Mouse (Mus musculus) retina, adult 2 months (tissue): ENCODE results near the gene Slc45a2.
"Not testable (repeated sequence)": the region's sequence is repeated elsewhere in the genome, so short reads cannot be mapped to it uniquely, and the experiment has no call there.

Source experiments
- DNase-seq: peaks from one replicate; pipeline ENCODE4 v3.0.0-alpha.2; 2012; ENCODE audit warnings: low read depth, low spot score

Slc45a2 gene

DNA sequence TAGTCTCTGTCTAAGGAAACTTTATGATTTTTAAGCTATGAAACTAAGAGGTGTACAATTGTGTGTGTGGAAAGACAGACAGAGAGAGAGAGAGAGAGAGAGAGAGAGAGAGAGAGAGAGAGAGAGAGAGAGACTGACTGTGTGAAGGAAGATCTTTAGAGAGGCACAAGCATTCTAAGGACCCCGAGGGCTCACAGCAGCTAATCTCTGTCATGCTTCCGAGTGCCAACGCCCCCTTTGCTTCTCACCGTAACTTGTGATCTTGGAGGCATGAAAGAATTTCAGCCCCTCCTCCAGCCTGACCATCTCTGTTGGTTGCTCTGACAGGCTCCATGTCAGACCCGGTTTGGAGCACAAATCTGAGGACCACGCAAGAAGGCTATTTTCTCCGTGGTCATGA is at the start of gene Slc45a2:
Gene Slc45a2, plus strand, starts transcription at position 301 of the 400 bp plus-strand sequence.
- no peak for DNase-seq

DNA sequence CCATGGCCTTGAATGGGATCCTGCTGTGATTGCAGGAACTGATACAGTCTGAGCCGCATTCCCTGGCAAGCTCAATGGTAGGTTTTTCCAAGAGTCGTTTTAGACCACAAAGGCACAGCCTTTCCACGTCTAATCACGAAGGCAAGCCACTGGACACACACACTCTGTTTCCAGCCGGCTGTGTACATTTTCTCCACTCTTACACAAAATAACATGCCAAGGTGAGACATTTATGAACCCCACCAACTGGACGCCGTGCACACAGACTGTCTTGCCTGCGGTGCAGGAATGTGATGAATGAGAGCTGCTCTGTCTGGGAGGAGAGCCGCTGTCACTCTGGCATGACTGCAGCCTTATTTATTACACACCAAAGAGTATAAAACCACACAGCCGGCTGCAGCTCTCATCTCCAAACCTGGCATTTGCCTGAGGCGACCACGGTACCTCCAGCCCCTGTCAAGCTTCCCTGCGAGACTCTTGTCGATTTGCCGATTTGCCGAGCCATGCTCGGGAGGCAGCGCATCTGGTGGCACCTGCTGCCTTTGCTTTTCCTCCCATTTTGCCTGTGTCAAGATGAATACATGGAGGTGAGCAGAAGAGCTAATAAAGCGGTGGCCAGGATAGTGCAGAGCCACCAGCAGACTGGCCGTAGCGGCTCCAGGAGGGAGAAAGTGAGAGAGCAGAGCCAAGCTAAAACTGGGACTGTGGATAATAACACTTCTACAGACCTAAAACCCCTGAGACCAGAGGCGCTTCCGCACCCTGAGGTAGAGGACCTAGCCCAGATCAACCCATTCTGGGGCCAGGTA is 48.4 kb upstream of the Slc45a2 start, which contains the start of gene C1qtnf3:
Gene C1qtnf3, plus strand, starts transcription at position 382 of the 809 bp plus-strand sequence.
- DNase-seq, result no peak

DNA sequence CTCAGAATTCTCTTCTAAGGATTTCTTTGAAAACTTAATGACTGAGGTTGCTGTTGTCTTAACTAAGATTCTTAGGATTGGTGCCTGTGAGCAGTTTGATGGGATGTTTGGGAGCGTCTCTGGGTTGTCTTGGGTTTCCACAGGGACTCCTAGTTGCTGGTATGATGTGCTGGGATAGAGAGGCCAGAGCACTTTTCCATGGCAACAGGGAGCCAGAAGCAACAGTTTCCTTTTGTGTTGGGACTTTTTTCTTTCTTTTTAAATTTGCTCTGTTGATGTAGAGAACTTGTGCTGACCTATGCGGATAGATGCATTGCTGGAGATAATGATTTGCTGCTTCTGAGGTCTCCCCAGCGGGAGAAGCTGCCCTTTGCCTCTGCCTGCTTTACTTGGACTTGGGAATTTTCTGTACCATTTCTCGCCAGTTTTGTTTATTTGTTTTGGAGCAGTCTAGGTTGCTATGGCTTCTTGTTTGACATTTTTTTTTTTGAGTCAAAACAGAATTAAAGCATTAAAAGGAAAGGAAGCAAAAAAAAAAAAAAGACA is 47.7 kb upstream of the Slc45a2 start:
- DNase-seq, result no peak

DNA sequence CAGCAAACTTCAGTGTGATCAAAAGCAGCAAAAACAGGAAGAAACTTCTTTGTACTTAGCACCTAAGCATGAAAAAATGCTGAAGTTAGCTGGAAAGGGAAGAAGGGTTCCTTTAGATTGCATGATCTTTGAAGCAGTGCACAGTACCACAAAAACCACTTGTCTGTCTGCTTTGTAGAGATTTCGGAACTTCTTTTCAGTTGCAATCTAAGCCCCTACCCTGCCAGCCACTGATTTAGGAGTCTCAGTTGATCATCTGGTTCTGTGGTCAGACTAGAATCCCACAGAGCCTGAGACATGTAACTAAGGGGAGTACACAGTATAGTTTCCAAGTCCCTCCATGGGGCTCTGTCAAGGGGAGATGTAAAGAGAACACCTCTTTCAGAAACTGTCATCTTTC is 47.1 kb upstream of the Slc45a2 start:
- DNase-seq, result no peak

DNA sequence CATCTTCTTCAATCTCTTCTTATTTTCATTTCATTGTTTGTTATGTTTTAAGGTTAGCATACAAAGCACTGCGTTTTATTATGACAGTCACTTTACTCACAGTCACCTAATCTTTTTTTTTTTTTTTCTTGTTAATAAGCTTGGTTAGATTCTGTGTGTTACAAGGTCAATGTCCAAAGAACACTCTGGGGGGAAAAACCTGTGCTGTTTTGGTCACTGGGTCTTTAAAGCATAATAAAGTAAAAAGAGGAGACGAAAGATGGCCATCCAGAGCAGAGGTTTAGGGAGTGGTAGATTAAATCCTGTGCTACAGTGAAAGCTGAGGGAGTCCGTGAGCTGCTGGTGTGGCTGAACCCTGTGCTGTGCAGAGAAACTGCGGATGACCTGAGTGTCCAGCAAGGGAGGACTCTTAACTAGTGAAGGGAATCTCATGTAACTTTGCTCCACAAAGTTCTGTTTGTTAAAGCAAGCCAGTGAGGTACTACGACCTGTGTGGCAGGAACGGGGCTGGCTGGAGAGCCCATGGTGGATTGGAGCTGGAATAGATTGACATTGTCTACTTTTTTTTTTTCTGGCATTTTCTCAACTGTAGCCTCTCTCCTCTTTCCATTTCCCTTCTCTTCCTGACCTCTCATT is 46.0 kb upstream of the Slc45a2 start:
- DNase-seq, result no peak

DNA sequence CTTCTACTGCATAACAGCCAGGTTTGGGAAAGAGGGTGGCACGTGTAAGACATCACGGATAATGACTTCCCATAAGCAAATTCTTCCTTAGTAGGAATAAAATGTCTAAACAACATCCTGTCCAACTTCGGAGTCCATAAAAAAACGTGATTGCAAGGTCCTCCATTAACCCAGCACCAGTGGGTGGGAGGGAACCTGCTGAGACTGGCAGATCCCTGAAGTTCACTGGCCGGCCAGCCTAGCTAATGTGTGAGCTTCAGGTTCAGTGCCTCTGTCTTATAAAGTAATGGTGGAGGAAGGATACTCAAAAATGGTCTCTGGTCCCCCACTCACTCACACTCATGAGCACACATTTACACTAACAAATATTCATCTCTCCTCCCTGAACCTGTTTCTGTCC is 45.4 kb upstream of the Slc45a2 start:
- no peak for DNase-seq

DNA sequence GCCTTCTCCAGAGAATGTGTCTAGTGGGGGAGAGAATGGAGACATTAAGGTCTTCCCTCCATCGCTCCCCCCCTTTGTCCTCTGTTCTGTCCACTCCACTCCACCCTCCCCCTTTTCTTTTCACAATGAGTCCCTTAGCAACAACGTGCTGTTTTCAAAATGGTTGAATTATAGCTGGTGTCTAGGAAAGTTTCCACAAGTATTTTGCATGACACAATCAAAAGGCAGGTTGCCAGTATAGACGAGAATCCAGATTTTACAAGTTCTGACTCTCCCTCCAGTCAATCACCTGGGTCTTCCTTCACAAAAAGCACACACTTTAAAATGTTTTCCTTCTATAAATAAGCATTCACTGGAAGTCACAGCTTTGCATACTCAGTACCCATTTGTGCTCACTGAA is 43.8 kb upstream of the Slc45a2 start:
- DNase-seq, result no peak

DNA sequence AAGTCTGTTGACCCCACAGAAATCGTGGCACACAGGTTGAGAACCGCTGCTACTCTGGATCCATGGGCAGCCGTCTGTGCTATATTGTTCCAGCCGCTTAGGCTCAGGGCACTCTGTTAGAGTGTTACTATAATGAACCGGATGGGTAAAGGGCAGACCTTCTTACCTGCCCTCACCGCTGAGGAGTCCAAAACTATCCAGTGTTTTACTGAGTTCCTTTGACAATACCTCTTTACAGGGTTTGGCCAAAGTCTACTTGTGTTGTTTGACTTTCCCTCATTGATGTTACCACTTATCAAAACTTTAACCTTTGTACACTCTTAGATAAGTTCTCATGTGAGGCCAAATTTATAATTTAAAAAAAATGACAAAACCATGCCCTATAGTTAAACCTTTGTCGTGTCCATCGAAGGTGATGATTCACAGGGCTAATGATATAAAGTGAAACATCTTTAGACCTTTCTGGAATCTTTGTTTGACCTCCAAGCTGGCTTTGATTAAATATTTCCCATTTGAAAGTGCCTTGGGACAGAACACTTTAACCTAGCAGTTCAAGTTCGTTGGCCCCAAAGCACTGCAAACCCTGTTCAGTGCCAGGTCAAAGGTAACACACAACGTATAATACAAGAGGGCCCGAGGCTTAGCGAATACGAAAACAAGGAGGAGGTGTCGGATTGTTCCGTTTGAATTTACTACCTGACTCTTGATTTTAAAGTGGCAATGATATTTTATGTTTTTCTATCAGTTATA is 41.1 kb upstream of the Slc45a2 start:
- no peak for DNase-seq

DNA sequence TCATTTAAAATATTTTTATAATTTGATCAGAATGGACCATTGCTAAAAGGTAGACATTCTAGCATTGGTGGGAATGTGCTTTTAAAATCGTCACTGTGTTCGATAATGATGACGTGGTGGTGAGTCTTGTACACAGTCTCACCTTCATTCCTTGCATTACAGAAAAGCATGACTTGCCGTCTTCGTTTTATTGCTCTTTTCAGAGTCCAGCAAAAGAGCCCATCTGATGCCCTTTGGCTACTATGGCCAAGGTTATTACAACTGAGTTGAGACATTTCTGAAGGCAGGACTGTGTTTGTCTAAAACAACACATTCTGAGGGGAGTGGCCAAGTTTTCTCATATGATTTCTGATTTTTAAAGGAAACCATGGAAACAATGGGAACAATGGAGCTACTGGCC is 40.3 kb upstream of the Slc45a2 start:
- DNase-seq, result no peak

DNA sequence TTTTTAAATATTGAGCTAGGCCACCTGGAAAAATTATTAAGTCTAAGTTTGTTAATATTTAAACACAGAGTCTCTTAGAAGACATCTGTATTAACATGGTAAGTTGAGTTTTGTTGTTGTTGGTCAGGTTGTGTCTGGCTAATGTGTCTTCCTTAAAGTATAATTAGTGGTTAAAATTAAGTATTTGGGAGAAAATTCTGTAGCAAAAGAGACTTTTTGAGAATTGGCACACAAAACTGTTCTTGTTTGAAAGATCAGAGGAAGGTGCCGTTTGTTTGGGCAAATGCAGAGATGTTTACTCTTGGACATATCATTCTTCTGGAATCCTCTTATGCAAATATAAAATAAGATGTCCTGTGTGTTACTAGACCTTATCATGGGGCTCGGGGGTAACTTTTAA is 37.9 kb upstream of the Slc45a2 start:
- DNase-seq, result no peak

DNA sequence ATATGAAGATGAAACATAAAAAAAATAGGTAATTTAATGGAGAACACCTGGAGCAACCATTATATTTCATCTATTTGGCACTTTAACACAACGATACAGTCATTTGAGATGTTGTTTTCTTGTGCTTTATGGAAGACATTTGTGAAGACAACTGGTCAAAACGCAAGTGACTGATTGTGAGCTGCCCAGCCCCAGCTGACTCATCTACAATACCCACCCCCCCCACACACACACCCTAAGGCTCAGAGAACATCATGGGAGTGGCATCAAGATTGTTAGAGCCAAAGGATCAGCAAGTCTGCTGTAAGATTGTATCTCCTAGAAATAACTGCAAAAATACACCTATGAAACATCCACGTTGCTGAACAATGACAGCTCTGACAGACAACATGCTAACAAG is 31.1 kb upstream of the Slc45a2 start:
- DNase-seq, result no peak

DNA sequence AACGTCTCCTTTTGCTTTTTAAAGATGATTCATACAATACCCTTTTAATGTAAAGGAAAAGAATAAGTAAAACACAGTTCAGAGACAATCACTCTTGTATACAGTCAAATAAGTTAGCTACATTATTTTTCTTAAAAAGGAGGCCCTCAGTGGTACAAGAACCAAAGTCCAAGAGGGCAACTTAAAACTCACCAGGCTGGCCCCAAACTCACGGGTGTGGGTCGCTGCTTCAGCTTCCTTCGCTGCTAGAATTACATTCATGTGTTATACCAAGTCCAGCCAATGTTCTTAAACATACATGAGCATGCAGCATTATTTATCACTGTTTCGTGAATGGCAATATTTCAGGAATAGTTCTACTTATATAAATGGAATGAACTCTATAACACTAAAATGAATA is 29.7 kb upstream of the Slc45a2 start:
- no peak for DNase-seq

DNA sequence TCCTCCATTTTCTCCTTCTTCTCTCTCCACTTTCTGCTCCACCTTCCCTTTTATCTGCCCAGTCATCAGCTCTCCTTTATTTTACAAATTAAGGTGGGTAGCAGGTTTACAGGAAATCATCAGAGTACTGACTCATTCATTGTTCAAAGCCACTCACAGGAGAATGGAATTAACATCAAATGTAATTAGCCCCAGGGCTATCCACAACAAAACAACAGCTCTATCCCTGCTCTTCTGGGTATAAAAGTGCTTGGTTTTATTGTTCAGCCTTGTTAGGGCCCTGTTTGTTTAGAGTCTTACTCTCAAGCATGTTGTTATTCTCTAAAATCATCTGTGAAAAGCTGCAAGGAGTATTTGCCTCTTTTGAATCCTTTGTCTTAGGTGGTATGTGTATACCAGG is 23.4 kb upstream of the Slc45a2 start:
- no peak for DNase-seq

DNA sequence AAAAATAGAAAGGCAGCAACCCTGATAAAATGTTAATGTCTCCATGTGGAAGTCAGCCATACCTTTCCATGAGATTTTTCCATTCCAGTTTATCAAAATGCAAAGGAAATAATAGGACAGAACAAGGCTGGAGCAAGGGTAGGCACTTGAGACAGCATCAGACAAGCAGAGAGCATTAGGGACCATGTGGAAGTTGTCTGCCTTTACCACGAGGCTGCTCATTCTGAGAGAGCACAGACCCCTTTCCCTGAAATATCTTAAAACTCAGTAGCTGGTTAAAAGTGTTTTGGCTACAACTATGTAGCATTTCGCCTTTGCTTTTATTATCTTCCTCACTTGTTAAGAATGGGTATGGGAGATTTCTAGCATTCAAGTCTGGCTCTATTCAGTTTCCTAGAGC is 19.8 kb upstream of the Slc45a2 start:
- no peak for DNase-seq

DNA sequence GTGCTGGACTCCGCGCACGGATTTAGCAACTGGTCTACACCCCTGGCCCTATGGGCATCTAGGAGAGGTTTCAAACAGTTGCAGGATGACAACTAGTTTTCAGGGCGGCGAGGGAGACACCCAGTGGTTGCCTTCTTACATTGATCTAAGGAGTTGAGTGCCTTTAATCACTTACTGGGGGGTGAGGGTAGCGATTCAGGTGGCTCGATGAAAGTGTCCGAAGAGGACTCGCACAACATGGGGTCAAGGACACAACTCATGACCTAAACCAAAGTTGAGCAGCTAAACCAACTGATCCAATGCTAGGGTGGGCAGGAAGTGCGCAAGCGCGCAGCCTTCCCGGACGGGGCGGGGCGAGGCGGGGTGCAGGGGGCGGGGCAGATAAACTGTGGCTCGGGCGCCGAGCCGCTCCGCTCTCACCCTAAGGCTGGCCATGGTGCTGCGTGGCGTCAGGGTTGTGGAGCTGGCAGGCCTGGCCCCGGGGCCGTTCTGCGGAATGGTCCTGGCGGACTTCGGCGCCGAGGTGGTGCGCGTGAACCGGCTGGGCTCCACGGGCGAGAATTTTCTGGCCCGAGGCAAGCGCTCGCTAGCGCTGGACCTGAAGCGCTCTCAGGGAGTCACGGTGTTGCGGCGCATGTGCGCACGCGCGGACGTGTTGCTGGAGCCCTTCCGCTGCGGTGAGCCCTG is 19.0 kb upstream of the Slc45a2 start, which contains the start of gene Amacr:
Gene Amacr, plus strand, starts transcription at position 380 of the 687 bp plus-strand sequence.
- peak; percentile 83 for DNase-seq

DNA sequence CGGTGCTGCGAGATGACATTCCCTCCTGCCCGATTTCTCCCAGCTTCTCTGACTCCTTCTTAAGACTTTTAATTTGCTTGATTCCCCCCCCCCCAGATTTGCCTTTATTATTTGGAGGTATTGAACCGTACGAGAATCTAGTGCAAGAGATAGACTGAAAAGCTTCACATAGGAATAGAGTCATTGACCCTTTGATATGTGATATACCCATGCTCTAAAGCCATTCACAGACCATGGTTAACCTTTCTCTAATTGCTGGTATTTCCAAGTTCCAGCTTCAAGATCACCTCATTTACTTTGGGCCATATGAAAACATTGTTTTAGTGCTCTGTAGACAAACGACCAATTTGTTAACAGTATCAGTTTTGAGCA is 18.5 kb upstream of the Slc45a2 start:
- no peak for DNase-seq

DNA sequence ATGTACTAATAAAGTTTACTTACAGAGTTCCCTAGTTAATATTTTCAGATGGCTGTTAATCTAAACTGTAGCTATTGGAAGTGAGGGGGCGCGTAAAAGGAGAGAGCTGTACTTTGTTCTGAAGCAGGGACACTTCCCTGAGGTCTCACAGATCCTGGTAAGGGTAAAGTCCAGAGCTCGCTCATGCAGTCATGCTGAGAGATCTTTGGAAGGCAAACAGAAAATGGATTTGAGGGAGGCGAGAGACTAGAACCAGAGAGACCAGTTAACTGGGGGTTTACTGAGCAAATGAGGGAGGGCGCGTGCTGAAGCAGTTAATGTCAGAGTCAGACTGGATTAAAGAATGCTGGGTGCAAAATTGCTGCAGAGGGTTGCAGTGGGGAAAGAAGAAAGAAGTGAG is 14.8 kb upstream of the Slc45a2 start:
- DNase-seq, result no peak

DNA sequence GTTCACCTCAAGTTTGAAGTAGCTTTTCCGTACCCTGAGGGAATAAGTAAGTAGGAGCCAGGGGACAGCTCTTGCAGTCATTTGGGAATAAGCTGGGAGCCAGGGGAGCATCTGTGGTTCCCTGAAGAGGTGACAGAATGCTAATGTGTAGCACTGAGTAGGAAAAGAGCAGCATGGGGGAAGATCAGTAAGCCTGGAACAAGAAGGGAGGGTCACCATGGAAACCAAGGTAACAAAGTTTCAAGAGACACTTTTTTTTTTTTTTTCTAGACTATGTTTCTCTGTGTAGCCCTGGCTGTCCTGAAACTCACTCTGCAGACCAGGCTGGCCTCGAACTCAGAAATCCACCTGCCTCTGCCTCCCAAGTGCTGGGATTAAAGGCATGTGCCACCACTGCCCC is 14.0 kb upstream of the Slc45a2 start:
- not testable (repeated sequence) for DNase-seq

DNA sequence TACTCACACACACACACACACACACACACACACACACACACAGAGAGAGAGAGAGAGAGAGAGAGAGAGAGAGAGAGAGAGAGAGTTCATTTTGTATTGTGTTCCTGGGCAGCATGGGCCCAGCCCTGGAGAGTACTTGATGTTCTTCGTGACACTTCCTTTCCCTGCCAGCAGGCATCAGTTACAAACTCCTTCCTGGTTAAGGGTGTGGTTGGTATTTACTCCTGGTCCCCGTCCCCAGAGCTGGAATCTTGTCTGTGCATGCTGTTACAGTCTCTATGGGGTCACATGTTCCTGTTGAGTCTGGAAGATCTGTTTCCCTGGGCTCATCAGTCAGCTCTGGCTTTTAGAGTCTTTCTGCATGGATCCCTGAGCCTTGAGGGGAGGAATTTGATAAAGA is 10.1 kb upstream of the Slc45a2 start:
- DNase-seq, result no peak

DNA sequence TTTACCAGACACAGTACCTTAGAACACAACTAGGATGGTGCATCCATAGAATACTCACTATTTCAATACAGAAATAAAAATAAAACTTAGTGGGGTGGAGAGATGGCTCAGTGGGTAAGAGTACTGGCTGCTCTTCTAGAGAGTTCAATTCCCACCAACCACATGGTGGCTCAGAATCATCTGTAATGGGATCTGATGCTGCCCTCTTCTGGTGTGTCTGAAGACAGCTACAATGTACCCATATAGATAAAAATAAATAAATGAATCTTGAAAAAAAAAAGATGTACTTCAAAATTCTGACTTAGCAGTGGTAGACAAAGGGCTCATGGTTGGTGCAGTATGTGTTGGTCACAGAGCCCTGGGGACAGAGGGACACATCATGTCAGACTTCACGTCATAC is 9.0 kb upstream of the Slc45a2 start:
- DNase-seq, result no peak

DNA sequence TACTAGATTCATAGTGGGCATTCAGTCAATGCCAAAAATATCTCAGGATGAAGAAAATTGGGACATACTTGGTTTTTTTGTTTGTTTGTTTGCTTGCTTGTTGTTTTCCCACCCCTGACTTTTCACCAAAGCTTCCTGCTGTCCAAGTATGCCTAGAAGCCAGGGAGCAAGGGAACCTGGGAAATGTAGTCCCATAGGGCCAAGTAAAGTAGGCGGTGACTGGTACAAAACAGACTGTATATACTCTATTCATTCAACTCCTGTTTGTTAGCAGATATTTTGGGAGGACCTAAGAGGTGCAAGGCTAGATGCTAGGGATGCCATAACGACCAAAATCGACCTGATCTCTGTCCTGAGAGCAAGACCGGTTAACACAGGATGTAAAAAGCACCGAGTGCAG is 689 bp upstream of the Slc45a2 start:
- DNase-seq, result no peak

DNA sequence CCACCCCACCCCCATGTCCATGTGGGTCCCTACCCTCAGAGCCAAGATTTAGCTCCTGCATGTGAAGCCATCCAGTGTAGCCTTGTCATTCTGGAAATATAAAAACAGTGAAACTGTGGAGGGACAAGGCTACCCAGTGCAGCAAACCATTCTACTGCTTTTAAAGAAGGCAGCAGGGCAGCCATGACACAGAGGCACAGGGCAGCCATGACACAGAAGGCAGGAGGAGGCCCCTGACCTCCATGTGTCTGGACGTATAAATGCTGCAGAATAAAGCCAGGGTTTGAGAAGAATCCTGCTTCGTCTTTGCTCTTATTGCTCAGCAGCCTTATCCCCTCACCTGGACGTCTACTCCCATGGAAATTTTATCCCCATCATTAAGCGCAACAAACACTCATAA is 3.3 kb downstream of the Slc45a2 start:
- DNase-seq, result no peak
